Mouse (Mus musculus) kidney, embryonic 14.5 days (tissue): ENCODE measurements around the gene Rest. TPM values are rescaled to one million over a fixed set of nuclear protein-coding genes. Genes with fewer than 3 reads are reported as not detected.

Experiments
- ATAC-seq: fragments of 200-750 bp; cut with Nextera tagmentation; 2 replicates; pipeline ENCODE4 v1.8.0; 2017; ENCODE audit warnings: moderate number of reproducible peaks, mild to moderate bottlenecking, moderate TSS enrichment, moderate library complexity; ENCODE audit not compliant: low FRiP score, low TSS enrichment
- H3K27ac ChIP-seq: fragments of 300-500 bp; sonication (generic); 2 replicates; pipeline ENCODE4 v1.5.1; 2014; ENCODE audit warnings: low read depth, mild to moderate bottlenecking, low read length, moderate library complexity, mixed read lengths
- H3K27me3 ChIP-seq: fragments of 300-500 bp; sonication (generic); 2 replicates; pipeline ENCODE4 v1.6.1; 2014; ENCODE audit warnings: mild to moderate bottlenecking, low read length; ENCODE audit not compliant: control insufficient read depth, insufficient read depth
- H3K36me3 ChIP-seq: fragments of 300-500 bp; sonication (generic); 2 replicates; pipeline ENCODE4 v1.6.1; 2014; ENCODE audit warnings: low read length, mixed read lengths; ENCODE audit not compliant: control insufficient read depth, insufficient read depth
- H3K4me1 ChIP-seq: fragments of 300-500 bp; sonication (generic); 2 replicates; pipeline ENCODE4 v1.6.1; 2014; ENCODE audit warnings: low read length, mixed read lengths; ENCODE audit not compliant: control insufficient read depth, insufficient read depth
- H3K4me2 ChIP-seq: fragments of 300-500 bp; sonication (generic); replicated peaks from 2 replicates; pipeline ENCODE4 v1.6.1; 2014; ENCODE audit warnings: low read depth, mild to moderate bottlenecking, low read length
- H3K4me3 ChIP-seq: fragments of 300-500 bp; sonication (generic); 2 replicates; pipeline ENCODE4 v1.5.1; 2014; ENCODE audit warnings: mild to moderate bottlenecking, low read length
- H3K9ac ChIP-seq: fragments of 300-500 bp; sonication (generic); 2 replicates; pipeline ENCODE4 v1.6.1; 2014; ENCODE audit warnings: low read depth, mild to moderate bottlenecking, low read length, moderate library complexity
- H3K9me3 ChIP-seq: fragments of 300-500 bp; sonication (generic); 2 replicates; pipeline ENCODE4 v1.6.1; 2016; ENCODE audit warnings: low read length; ENCODE audit not compliant: control insufficient read depth
- WGBS: fragments of 180-500 bp; shearing (Covaris S2); extraction: QIAGEN DNeasy Blood & Tissue Kit; methylation state at CpG from one replicate; pipeline ENCODE4 v1.1.7; 2014; 5-methylcytosine and 5-hydroxymethylcytosine counted together
- polyA plus RNA-seq: library from polyadenylated mRNA; unstranded; fragments of >200 nt; fragmentation: Nextera tagmentation; extraction: Ambion mirVana; gene quantifications from 2 replicates; pipeline ENCODE4 v1.2.1, GENCODE M21; 2014

Rest gene
- polyA plus RNA-seq, 1 experiment from 2014 or later, result 54.2 TPM

DNA sequence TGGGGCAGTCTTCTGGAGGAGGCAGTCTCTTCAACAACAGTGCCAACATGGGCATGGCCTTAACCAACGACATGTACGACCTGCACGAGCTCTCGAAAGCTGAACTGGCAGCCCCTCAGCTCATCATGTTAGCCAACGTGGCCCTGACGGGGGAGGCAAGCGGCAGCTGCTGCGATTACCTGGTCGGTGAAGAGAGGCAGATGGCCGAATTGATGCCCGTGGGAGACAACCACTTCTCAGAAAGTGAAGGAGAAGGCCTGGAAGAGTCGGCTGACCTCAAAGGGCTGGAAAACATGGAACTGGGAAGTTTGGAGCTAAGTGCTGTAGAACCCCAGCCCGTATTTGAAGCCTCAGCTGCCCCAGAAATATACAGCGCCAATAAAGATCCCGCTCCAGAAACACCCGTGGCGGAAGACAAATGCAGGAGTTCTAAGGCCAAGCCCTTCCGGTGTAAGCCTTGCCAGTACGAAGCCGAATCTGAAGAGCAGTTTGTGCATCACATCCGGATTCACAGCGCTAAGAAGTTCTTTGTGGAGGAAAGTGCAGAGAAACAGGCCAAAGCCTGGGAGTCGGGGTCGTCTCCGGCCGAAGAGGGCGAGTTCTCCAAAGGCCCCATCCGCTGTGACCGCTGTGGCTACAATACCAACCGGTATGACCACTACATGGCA lies 2.8 kb downstream of the Rest start:
- Histone ChIP-seq H3K9ac (peak overlapping the region; percentile 12; the same call in 1 of the 2 replicates), H3K36me3 (peaks cover 47% of the 10 kb centered on the region), H3K9me3 (no peaks in the 10 kb centered on the region), H3K27ac (no peak overlapping the region), H3K27me3 (no peaks in the 10 kb centered on the region), H3K4me3 (no peak overlapping the region; the same call in 1 of the 2 replicates), H3K4me1 (peaks cover 8% of the 10 kb centered on the region; the same call in 1 of the 2 replicates), H3K4me2 (peak overlapping the region; percentile 64)
- 87% methylated on average over 30 of the region's 30 CpGs for WGBS
- no peak for ATAC-seq

DNA sequence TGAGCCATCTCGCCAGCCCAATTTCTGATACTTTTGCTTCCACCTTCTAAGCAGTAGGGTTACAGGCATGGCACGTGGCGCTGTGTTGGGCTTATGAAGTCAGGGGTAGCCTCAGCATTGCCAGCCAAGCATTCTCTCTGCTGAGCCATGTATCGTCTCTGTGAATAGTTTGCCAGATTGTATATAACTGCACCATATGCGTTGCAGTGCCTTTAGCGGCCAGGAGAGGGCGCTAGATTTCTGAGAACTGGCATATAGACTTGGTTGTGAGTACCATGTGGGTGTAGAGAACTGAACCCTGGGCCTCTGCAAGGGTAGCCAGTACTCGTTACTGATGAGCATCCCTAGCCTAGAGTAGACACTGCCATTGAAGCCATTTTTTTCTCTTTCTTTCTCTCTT lies 4.1 kb downstream of the Rest start:
- WGBS, result 82% methylated on average over 8 of the region's 8 CpGs
- peaks cover 60% of the 10 kb centered on the region for H3K36me3 ChIP-seq
- no peak overlapping the region for H3K4me2 ChIP-seq
- ATAC-seq, result no peak
- H3K9ac ChIP-seq, result no peak overlapping the region
- H3K27me3 ChIP-seq, result no peaks in the 10 kb centered on the region
- no peaks in the 10 kb centered on the region for H3K9me3 ChIP-seq
- H3K27ac ChIP-seq, result no peak overlapping the region
- peaks cover 8% of the 10 kb centered on the region; the same call in 1 of the 2 replicates for H3K4me1 ChIP-seq
- no peak overlapping the region for H3K4me3 ChIP-seq

DNA sequence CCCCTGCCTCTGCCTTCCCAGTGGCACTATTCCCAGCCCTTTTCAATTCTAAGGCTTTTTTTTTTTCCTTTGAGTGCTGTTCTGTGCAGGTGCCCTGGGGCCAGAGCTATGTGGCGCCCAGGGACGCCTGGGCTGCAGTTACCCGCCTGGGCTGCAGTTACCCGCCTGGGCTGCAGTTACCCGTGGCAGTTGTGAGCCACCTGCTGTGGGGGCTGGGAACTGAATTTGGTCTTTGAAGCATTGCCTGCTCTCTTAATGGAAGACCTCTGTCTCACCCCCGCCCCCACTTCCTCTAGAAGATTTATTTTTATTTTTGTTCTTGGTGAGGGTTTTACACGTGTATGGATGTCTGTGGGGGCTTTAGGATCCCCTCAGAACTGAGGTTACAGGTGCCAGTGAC lies 7.9 kb downstream of the Rest start:
- H3K9me3 ChIP-seq, result no peaks in the 10 kb centered on the region
- no peak overlapping the region for H3K4me3 ChIP-seq
- H3K36me3 ChIP-seq, result peaks cover 91% of the 10 kb centered on the region
- H3K27ac ChIP-seq, result no peak overlapping the region
- no peak overlapping the region for H3K9ac ChIP-seq
- 61% methylated on average over 7 of the region's 7 CpGs for whole genome bisulfite sequencing
- no peaks in the 10 kb centered on the region for H3K4me1 ChIP-seq
- H3K4me2 ChIP-seq, result no peak overlapping the region
- H3K27me3 ChIP-seq, result no peaks in the 10 kb centered on the region
- no peak for ATAC-seq

DNA sequence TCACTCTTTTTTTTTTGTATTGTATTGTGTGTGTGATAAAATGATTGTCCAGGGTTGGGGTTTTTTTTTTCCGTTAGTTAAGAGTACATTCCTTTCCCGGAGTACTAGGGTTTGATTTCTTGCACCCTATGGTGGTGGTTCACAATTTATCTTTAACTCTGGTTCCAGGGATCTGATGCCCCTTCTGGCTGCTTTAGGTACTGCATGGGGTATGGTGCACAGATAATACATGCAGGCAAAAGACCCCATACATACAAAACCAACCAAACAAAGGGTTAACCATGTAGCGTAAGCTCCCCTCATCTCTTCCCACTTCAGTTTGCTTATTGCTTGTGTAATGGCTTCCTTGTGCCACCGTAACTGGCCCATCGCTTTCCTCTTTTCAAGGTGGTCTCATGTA lies 10.7 kb downstream of the Rest start:
- Histone ChIP-seq H3K9me3 (no peaks in the 10 kb centered on the region), H3K4me2 (no peak overlapping the region), H3K4me3 (no peak overlapping the region), H3K36me3 (peaks cover 88% of the 10 kb centered on the region), H3K4me1 (no peaks in the 10 kb centered on the region), H3K9ac (no peak overlapping the region), H3K27me3 (no peaks in the 10 kb centered on the region), H3K27ac (no peak overlapping the region)
- WGBS, result 84% methylated on average over 5 of the region's 5 CpGs
- no peak for ATAC-seq

DNA sequence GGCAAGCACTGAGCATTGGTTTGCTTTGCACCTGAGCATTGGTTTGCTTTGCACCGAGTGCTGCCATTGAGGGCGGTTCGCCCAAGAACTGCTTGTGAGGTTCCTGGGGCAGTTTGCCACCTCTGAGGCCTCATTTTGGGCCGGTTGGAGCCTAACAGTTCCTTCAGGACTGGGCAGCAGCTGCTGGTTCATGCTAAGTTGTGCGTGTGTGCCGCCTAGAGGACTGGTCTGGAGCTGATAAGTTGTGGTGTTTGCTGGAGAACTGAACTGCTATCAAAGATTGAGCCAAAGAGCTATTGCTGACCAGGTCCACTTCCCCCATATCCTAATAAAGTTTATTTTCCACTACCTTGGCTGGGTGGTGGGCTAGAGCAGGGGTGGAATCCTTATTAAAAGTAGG lies 11.9 kb downstream of the Rest start:
- Histone ChIP-seq H3K4me1 (no peaks in the 10 kb centered on the region), H3K9ac (no peak overlapping the region), H3K27ac (no peak overlapping the region), H3K36me3 (peaks cover 90% of the 10 kb centered on the region), H3K4me2 (no peak overlapping the region), H3K27me3 (no peaks in the 10 kb centered on the region), H3K9me3 (no peaks in the 10 kb centered on the region), H3K4me3 (no peak overlapping the region)
- ATAC-seq, result no peak
- WGBS, result 95% methylated on average over 6 of the region's 6 CpGs

DNA sequence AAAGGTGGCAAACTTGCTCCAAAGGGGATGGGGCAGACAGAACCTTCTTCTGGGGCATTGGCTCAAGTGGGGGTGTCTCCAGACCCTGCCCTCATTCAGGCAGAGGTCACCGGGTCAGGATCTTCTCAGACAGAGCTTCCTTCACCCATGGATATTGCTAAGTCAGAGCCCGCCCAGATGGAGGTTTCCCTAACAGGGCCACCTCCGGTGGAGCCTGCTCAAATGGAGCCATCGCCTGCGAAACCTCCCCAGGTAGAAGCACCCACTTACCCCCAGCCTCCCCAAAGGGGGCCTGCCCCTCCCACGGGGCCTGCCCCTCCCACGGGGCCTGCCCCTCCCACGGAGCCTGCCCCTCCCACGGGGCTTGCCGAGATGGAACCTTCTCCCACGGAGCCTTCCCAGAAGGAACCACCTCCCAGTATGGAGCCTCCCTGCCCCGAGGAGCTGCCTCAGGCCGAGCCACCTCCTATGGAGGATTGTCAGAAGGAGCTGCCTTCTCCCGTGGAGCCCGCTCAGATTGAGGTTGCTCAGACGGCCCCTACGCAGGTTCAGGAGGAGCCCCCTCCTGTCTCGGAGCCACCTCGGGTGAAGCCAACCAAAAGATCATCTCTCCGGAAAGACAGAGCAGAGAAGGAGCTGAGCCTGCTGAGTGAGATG lies 16.4 kb downstream of the Rest start:
- H3K36me3 ChIP-seq, result peaks cover 76% of the 10 kb centered on the region
- no peak overlapping the region for H3K4me3 ChIP-seq
- peak; percentile 39; the same call in 1 of the 2 replicates for ATAC-seq
- no peaks in the 10 kb centered on the region for H3K27me3 ChIP-seq
- no peak overlapping the region for H3K27ac ChIP-seq
- 85% methylated on average over 20 of the region's 20 CpGs for WGBS
- H3K9me3 ChIP-seq, result no peaks in the 10 kb centered on the region
- no peak overlapping the region for H3K4me2 ChIP-seq
- no peaks in the 10 kb centered on the region for H3K4me1 ChIP-seq
- H3K9ac ChIP-seq, result no peak overlapping the region

DNA sequence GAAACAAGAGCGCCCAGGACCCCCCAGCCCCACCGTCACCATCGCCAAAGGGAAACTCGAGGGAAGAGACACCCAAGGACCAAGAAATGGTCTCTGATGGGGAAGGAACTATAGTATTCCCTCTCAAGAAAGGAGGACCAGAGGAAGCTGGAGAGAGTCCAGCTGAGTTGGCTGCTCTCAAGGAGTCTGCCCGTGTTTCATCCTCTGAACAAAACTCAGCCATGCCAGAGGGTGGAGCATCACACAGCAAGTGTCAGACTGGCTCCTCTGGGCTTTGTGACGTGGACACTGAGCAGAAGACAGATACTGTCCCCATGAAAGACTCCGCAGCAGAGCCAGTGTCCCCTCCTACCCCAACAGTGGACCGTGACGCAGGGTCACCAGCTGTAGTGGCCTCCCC lies 17.0 kb downstream of the Rest start:
- Histone ChIP-seq H3K4me1 (no peaks in the 10 kb centered on the region), H3K9ac (no peak overlapping the region), H3K36me3 (peaks cover 77% of the 10 kb centered on the region), H3K27ac (no peak overlapping the region), H3K9me3 (no peaks in the 10 kb centered on the region), H3K4me2 (no peak overlapping the region), H3K27me3 (no peaks in the 10 kb centered on the region), H3K4me3 (no peak overlapping the region)
- 90% methylated on average over 9 of the region's 9 CpGs for WGBS
- no peak for ATAC-seq

DNA sequence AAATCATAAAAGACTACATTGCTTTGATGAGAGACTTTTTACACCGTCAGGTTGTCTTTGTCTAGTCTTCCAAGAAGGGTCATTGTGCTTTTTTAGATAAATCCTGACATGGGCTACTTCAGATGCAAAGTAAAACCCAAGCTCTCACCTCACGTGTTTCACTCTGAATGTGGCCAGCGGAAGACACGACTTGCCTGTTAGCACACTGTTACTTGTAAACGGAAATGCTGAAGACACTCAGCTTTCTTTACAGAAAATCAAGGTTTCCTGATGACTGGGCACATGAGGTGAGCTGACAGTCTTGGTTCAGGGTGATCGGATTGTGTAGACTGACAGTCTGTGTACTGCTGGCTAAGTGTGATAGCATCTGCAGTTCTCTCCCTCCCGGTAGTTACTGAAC lies 20.4 kb downstream of the Rest start:
- Histone ChIP-seq H3K27me3 (no peaks in the 10 kb centered on the region), H3K27ac (no peak overlapping the region), H3K4me2 (no peak overlapping the region), H3K9me3 (no peaks in the 10 kb centered on the region), H3K4me3 (no peak overlapping the region), H3K36me3 (peaks cover 70% of the 10 kb centered on the region), H3K4me1 (no peaks in the 10 kb centered on the region), H3K9ac (no peak overlapping the region)
- ATAC-seq, result no peak
- 81% methylated on average over 7 of the region's 7 CpGs for WGBS

DNA sequence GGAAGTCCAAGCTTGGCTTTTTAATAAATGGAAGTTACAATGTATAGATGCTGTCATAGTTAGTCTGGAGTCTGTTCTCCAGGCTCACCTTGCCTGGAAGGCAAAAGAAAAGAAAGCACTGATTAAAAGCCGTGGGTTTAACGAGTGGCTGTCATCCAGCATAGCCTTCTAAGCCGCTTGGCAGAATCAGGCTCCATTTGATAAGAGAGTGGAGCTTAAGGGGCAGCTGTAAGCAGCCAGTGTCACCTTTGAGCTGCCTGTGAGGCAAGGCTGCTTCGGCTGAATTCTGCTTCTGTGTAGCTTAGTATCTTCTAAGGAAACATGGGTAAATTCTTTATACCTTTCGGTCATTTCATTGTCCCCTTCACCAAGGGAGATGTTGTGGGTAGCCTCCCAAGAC lies 21.6 kb downstream of the Rest start:
- WGBS, result 92% methylated on average over 5 of the region's 5 CpGs
- no peak for ATAC-seq
- H3K9me3 ChIP-seq, result no peaks in the 10 kb centered on the region
- H3K36me3 ChIP-seq, result peaks cover 59% of the 10 kb centered on the region
- no peaks in the 10 kb centered on the region for H3K27me3 ChIP-seq
- no peak overlapping the region for H3K4me2 ChIP-seq
- no peaks in the 10 kb centered on the region for H3K4me1 ChIP-seq
- no peak overlapping the region for H3K4me3 ChIP-seq
- H3K27ac ChIP-seq, result no peak overlapping the region
- no peak overlapping the region for H3K9ac ChIP-seq
